Comparison of ENCODE assay signal across 14 mouse cellular contexts in the genomic region with DNA sequence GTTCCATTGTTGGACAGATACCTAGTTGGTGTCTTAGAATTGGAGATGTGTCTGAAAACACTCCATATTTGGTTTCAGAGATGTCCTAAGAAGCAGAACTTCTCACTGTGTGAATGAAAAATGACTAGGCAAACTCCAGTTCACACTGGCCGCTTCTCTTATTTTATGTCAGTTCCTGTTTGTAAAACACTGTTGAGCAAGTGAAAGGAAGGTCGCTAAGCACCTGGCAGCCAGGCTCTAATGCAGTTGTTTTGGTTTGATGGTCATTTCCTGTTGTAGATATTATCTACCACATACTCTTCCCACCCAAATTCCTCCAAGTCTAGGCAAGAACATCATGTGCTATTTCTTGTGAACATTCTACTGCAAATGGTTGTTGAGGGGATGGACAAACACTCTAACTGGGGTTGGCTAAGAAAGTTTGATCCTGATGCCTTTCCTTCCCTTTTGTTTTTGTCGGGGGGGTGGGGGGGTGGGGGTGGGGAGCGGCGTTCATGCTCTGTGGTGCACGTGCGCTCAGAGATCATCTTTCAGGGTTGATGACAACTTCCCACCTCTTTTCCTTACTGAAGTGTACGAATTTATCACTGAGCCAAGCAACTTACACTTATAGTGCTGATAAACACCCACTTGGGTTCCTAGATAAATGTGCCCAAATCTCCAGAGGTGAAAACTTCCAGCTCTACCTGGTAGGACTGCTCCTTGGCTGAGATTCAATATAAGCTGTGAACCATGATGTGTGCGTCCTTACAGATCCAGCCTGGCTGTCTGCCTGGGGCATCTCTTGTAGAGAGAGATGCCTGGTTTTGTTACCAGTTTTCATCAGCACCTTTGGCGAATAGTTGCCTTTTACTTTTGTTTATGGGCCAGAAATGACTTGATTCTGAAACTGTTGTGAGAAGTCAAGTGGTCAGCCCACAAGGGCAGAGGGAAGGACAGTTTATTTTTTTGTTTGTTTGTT. TPM values are rescaled to one million over a fixed set of nuclear protein-coding genes. Genes with fewer than 3 reads are reported as not detected.
DNase-seq lines count a peak whose midpoint lies in the region; ATAC-seq and TF ChIP-seq lines count a peak whose summit lies in the region.
"Had no signal": no experiment of that assay in that cellular context is flagged by ENCODE, and none has a peak within 500 bp of the region (broad histone marks: within the 10 kb centered on the region; RNA-seq: fewer than 3 reads in every experiment).

No protein-coding gene starts in this region.

- no peak for DNase-seq in heart, postnatal 4 days
- DNase-seq in 3134 (ENCODE audit: extremely low read depth, insufficient read length, low spot score) = peak; percentile 27
- DNase-seq in MEL (ENCODE audit: low read depth, low spot score) = peak; percentile 90
- DNase-seq in lung, postnatal 25 days (ENCODE audit: low spot score) = peak; percentile 55
- no peak for DNase-seq in midbrain, embryonic 10.5 days (ENCODE audit: low spot score)
- no peak for DNase-seq in Muller cell, postnatal 12 days (ENCODE audit: inconsistent ontology term)
- DNase-seq: adrenal gland, postnatal 36 days; cerebellum, postnatal 25 days had no signal

- H3K27me3 ChIP-seq in heart, embryonic 16.5 days (ENCODE audit: control insufficient read depth, insufficient read depth, low read length) = no peaks in the 10 kb centered on the region
- no peaks in the 10 kb centered on the region for H3K27me3 ChIP-seq in MEL (ENCODE audit: control insufficient read depth in 1 of 2, insufficient read depth in 2 of 2, low read length in 2 of 2)
- H3K27me3 ChIP-seq in midbrain, embryonic 10.5 days (ENCODE audit: low read depth, poor library complexity, severe bottlenecking) = peaks cover 37% of the 10 kb centered on the region
- H3K27me3 ChIP-seq: heart, embryonic 13.5 days; limb, embryonic 12.5 days; midbrain, embryonic 15.5 days had no signal

- peaks cover 6% of the 10 kb centered on the region; the same call in 1 of the 2 replicates for H3K36me3 ChIP-seq in heart, embryonic 16.5 days (ENCODE audit: control insufficient read depth, insufficient read depth)
- H3K36me3 ChIP-seq in MEL (ENCODE audit: control insufficient read depth in 1 of 2, insufficient read depth in 2 of 2, low read length in 2 of 2) = peaks cover 4 to 31% of the 10 kb centered on the region in 2 experiments; a peak in 3 of 4 replicates
- peaks cover 19% of the 10 kb centered on the region for H3K36me3 ChIP-seq in midbrain, embryonic 10.5 days

- H3K4me3 ChIP-seq in heart, embryonic 16.5 days (ENCODE audit: low read length) = no peak overlapping the region
- H3K4me3 ChIP-seq in MEL (ENCODE audit: control insufficient read depth in 1 of 2, insufficient read depth in 1 of 2, low read depth in 2 of 2, low read length in 2 of 2) = peak overlapping the region; percentile 14 to 47
- no peak overlapping the region for H3K4me3 ChIP-seq in midbrain, embryonic 10.5 days
- H3K4me3 ChIP-seq: heart, embryonic 13.5 days; limb, embryonic 12.5 days; midbrain, embryonic 15.5 days had no signal

- no peak overlapping the region for H3K4me2 ChIP-seq in heart, embryonic 16.5 days (ENCODE audit: low read depth, low read length)
- H3K4me2 ChIP-seq: heart, embryonic 13.5 days; limb, embryonic 12.5 days; midbrain, embryonic 15.5 days had no signal

- TF ChIP-seq CTCF in MEL (IDR thresholded peaks at IDR 0.05 in 2 of 3, conservative IDR thresholded peaks at IDR 0.05 in 1 of 3; ENCODE audit: control insufficient read depth in 1 of 3, insufficient read depth in 1 of 3, low read depth in 2 of 3, low read length in 3 of 3, poor library complexity in 1 of 3, severe bottlenecking in 1 of 3) = no peak

- H3K4me1 ChIP-seq in heart, embryonic 16.5 days (ENCODE audit: control insufficient read depth, insufficient read depth, low read length) = peaks cover 19% of the 10 kb centered on the region
- H3K4me1 ChIP-seq in MEL (ENCODE audit: control insufficient read depth in 1 of 2, insufficient read depth in 2 of 2, low read length in 2 of 2) = peaks cover 5 to 32% of the 10 kb centered on the region in 2 experiments
- peaks cover 23% of the 10 kb centered on the region for H3K4me1 ChIP-seq in midbrain, embryonic 10.5 days

- peak in 1 of 2 experiments; percentile 44 for TF ChIP-seq EP300 in MEL (IDR thresholded peaks at IDR 0.05; ENCODE audit: low read depth in 1 of 2, low read length in 2 of 2)

- TF ChIP-seq RAD21 in MEL (IDR thresholded peaks at IDR 0.05; ENCODE audit: low read depth, low read length) = no peak

- 0 out of 2 replicates have a peak, but pooled peaks cover 3% of the 10 kb centered on the region for H3K9me3 ChIP-seq in heart, embryonic 16.5 days (replicated peaks; ENCODE audit: control insufficient read depth, low read length)
- no peaks in the 10 kb centered on the region for H3K9me3 ChIP-seq in MEL (replicated peaks; ENCODE audit: insufficient read depth, low read length)
- no peaks in the 10 kb centered on the region for H3K9me3 ChIP-seq in midbrain, embryonic 10.5 days (replicated peaks)
- H3K9me3 ChIP-seq: heart, embryonic 13.5 days; limb, embryonic 12.5 days; midbrain, embryonic 15.5 days had no signal

- H3K79me2 ChIP-seq in MEL (ENCODE audit: control insufficient read depth, insufficient read depth, low read length, poor library complexity) = peaks cover 25% of the 10 kb centered on the region

- WGBS in heart, embryonic 16.5 days = 42% methylated on average over 10 of the region's 10 CpGs
- 82% methylated on average over 10 of the region's 10 CpGs for WGBS in midbrain, embryonic 10.5 days

- peak overlapping the region; percentile 55 for H3K27ac ChIP-seq in heart, embryonic 16.5 days (ENCODE audit: low read length)
- peak overlapping the region; percentile 78 for H3K27ac ChIP-seq in MEL (ENCODE audit: control insufficient read depth, low read depth, low read length)
- no peak overlapping the region for H3K27ac ChIP-seq in midbrain, embryonic 10.5 days (replicated peaks)
- H3K27ac ChIP-seq: heart, embryonic 13.5 days; limb, embryonic 12.5 days; midbrain, embryonic 15.5 days had no signal

- TF ChIP-seq POLR2A in MEL (IDR thresholded peaks at IDR 0.05; ENCODE audit: control insufficient read depth in 1 of 2, insufficient read depth in 1 of 2, low read depth in 1 of 2, low read length in 2 of 2, poor library complexity in 1 of 2) = peak in 1 of 2 experiments; percentile 44; a peak in 1 of 4 replicates

- H3K9ac ChIP-seq in heart, embryonic 16.5 days (ENCODE audit: low read length) = no peak overlapping the region
- H3K9ac ChIP-seq in MEL (ENCODE audit: control insufficient read depth, low read depth, low read length, poor library complexity, severe bottlenecking) = peak overlapping the region; percentile 67
- H3K9ac ChIP-seq: heart, embryonic 13.5 days; limb, embryonic 12.5 days; midbrain, embryonic 15.5 days had no signal

- no peak for ATAC-seq in heart, embryonic 16.5 days (replicated peaks; ENCODE audit: extremely low read depth, insufficient read depth, low FRiP score)
- ATAC-seq in erythroid progenitor cell, adult 5-6 weeks (replicated peaks; ENCODE audit: low FRiP score, poor library complexity, severe bottlenecking) = no peak
- ATAC-seq: midbrain, embryonic 15.5 days had no signal

RNA-seq across cellular contexts. Expression of gene Preb, which starts 1.7 kb away (rescaled TPM):
- 95.9 and 96.5 TPM in 2 replicates for polyA plus RNA-seq in heart, embryonic 16.5 days (2015; fragmentation: Nextera tagmentation; extraction: Ambion mirVana)
- 10 to 100 TPM; 62.3 to 68.4 TPM for total RNA-seq in heart, postnatal 4 days (2021)
- total RNA-seq in MEL (2012; rRNA removed) = 141 and 143 TPM in 2 replicates
- polyA plus RNA-seq in MEL (2012; ENCODE audit: insufficient read depth in 1 of 2, insufficient read length in 2 of 2, low read depth in 1 of 2, low replicate concordance in 2 of 2, missing spikeins in 1 of 2) = 100 to 1,000 TPM in 1 of 2 experiments, not detected in 1; 247 TPM
- 138 and 149 TPM in 2 replicates for polyA plus RNA-seq in midbrain, embryonic 10.5 days (2016; fragmentation: Nextera tagmentation; extraction: Ambion mirVana)
- total RNA-seq in erythroid progenitor cell, adult 5-6 weeks (2015; ENCODE audit: low replicate concordance) = 42.3 and 55.5 TPM in 2 replicates
- total RNA-seq in erythroid progenitor cell, adult 5-6 weeks (2017; ENCODE audit: low replicate concordance) = 8.2 and 24.9 TPM in 2 replicates

RNA-seq across cellular contexts. Expression of gene Tcf23, which starts 6.6 kb away (rescaled TPM):
- polyA plus RNA-seq in heart, embryonic 16.5 days (2015; fragmentation: Nextera tagmentation; extraction: Ambion mirVana) = 0.09 and 0.24 TPM in 2 replicates
- total RNA-seq in heart, postnatal 4 days (2021) = under 1 TPM; 0.23 to 0.26 TPM
- total RNA-seq in MEL (2012; rRNA removed) = 0.03 and 0.08 TPM in 2 replicates
- polyA plus RNA-seq in MEL (2012; ENCODE audit: insufficient read depth in 1 of 2, insufficient read length in 2 of 2, low read depth in 1 of 2, low replicate concordance in 2 of 2, missing spikeins in 1 of 2) = under 1 TPM in 1 of 2 experiments, not detected in 1; 0.07 TPM
- 0.02 TPM in 1 of 2 replicates, not detected in the other for polyA plus RNA-seq in midbrain, embryonic 10.5 days (2016; fragmentation: Nextera tagmentation; extraction: Ambion mirVana)
- not detected in 2 replicates for total RNA-seq in erythroid progenitor cell, adult 5-6 weeks (2015; ENCODE audit: low replicate concordance)
- not detected in 2 replicates for total RNA-seq in erythroid progenitor cell, adult 5-6 weeks (2017; ENCODE audit: low replicate concordance)
- total RNA-seq: G1E had no signal
- polyA plus RNA-seq: G1E; limb, embryonic 12.5 days had no signal

RNA-seq across cellular contexts. Expression of gene Cgref1, which starts 16.4 kb away (rescaled TPM):
- polyA plus RNA-seq in heart, embryonic 16.5 days (2015; fragmentation: Nextera tagmentation; extraction: Ambion mirVana) = 2.6 and 2.7 TPM in 2 replicates
- total RNA-seq in heart, postnatal 4 days (2021) = under 1 TPM; 0.67 to 0.77 TPM
- not detected in 2 replicates for total RNA-seq in MEL (2012; rRNA removed)
- polyA plus RNA-seq in MEL (2012; ENCODE audit: insufficient read depth in 1 of 2, insufficient read length in 2 of 2, low read depth in 1 of 2, low replicate concordance in 2 of 2, missing spikeins in 1 of 2) = 1 to 10 TPM in 1 of 2 experiments, not detected in 1; 1.4 TPM
- 4.9 and 5.8 TPM in 2 replicates for polyA plus RNA-seq in midbrain, embryonic 10.5 days (2016; fragmentation: Nextera tagmentation; extraction: Ambion mirVana)
- not detected in 2 replicates for total RNA-seq in erythroid progenitor cell, adult 5-6 weeks (2015; ENCODE audit: low replicate concordance)
- not detected in 2 replicates for total RNA-seq in erythroid progenitor cell, adult 5-6 weeks (2017; ENCODE audit: low replicate concordance)
- polyA plus RNA-seq: G1E had no signal

RNA-seq across cellular contexts. Expression of gene Khk, which starts 40.6 kb away (rescaled TPM):
- 12.9 and 15.0 TPM in 2 replicates for polyA plus RNA-seq in heart, embryonic 16.5 days (2015; fragmentation: Nextera tagmentation; extraction: Ambion mirVana)
- 1 to 10 TPM; 6.4 to 9.2 TPM for total RNA-seq in heart, postnatal 4 days (2021)
- 268 and 308 TPM in 2 replicates for total RNA-seq in MEL (2012; rRNA removed)
- 100 to 1,000 TPM in 1 of 2 experiments, not detected in 1; 461 TPM for polyA plus RNA-seq in MEL (2012; ENCODE audit: insufficient read depth in 1 of 2, insufficient read length in 2 of 2, low read depth in 1 of 2, low replicate concordance in 2 of 2, missing spikeins in 1 of 2)
- 7.5 and 9.7 TPM in 2 replicates for polyA plus RNA-seq in midbrain, embryonic 10.5 days (2016; fragmentation: Nextera tagmentation; extraction: Ambion mirVana)
- total RNA-seq in erythroid progenitor cell, adult 5-6 weeks (2015; ENCODE audit: low replicate concordance) = 2.5 and 10.8 TPM in 2 replicates
- 4.4 and 8.9 TPM in 2 replicates for total RNA-seq in erythroid progenitor cell, adult 5-6 weeks (2017; ENCODE audit: low replicate concordance)

RNA-seq across cellular contexts. Expression of gene Emilin1, which starts 48.6 kb away (rescaled TPM):
- polyA plus RNA-seq in heart, embryonic 16.5 days (2015; fragmentation: Nextera tagmentation; extraction: Ambion mirVana) = 145 and 157 TPM in 2 replicates
- total RNA-seq in heart, postnatal 4 days (2021) = 10 to 100 TPM; 83.4 to 93.2 TPM
- 1.3 and 1.5 TPM in 2 replicates for total RNA-seq in MEL (2012; rRNA removed)
- 1 to 10 TPM in 1 of 2 experiments, not detected in 1; 2.0 TPM for polyA plus RNA-seq in MEL (2012; ENCODE audit: insufficient read depth in 1 of 2, insufficient read length in 2 of 2, low read depth in 1 of 2, low replicate concordance in 2 of 2, missing spikeins in 1 of 2)
- 61.8 and 67.4 TPM in 2 replicates for polyA plus RNA-seq in midbrain, embryonic 10.5 days (2016; fragmentation: Nextera tagmentation; extraction: Ambion mirVana)
- total RNA-seq in erythroid progenitor cell, adult 5-6 weeks (2015; ENCODE audit: low replicate concordance) = 9.6 and 11.5 TPM in 2 replicates
- 5.6 and 11.6 TPM in 2 replicates for total RNA-seq in erythroid progenitor cell, adult 5-6 weeks (2017; ENCODE audit: low replicate concordance)

Comparison
In these comparisons a context has a peak if more than half of its experiments do, and no peak if none do; other contexts are left out.
1. H3K4me3 ChIP-seq: peak in MEL (2 of 2); none in heart, embryonic 16.5 days (single experiment) and midbrain, embryonic 10.5 days (single experiment).
2. DNase-seq: peak in 3134 (single experiment), MEL (single experiment) and lung, postnatal 25 days (single experiment); none in heart, postnatal 4 days (single experiment), midbrain, embryonic 10.5 days (single experiment) and Muller cell, postnatal 12 days (single experiment).